Mouse (Mus musculus): ENCODE results near the gene Ireb2. TPM values are rescaled to one million over a fixed set of nuclear protein-coding genes. Genes with fewer than 3 reads are reported as not detected.
"Not testable (repeated sequence)": the region's sequence is repeated elsewhere in the genome, so short reads cannot be mapped to it uniquely, and the experiment has no call there.

Ireb2 gene
- 10 to 100 TPM; 20.1 to 23.1 TPM for polyA plus RNA-seq (2017; shearing (Covaris generic))

- ATAC-seq = peak; percentile 96
Measured at GRCm38 (mm10) chr9:54863363-54864281, at the start of gene Ireb2. Gene Ireb2, plus strand, starts transcription at chr9:54863789.

GRCm38 (mm10) chr9:54816508-54817201 is 46.9 kb upstream of the Ireb2 start:
- ATAC-seq = no peak

- no peak for ATAC-seq
Measured at GRCm38 (mm10) chr9:54821442-54822100, 42.0 kb upstream of the Ireb2 start.

DNA sequence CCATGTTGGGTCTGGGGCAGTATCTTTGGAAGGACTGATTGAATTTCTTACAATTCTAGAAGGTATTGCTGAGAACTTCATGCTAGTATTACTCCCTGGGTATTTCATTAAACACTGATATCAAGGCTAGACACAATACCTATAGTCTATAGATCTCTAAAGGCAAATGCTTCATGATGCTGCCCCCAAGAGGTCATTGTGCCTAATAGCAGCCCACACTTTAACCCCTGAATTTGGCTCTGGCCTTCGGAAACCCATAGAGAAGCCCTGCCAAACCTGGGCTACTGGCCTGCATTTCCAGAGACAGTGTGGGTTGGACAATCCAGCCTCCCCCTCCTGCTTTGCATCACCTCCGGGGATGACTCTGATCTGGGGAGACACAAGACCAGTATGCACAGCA is 33.8 kb upstream of the Ireb2 start:
- ATAC-seq = no peak

DNA sequence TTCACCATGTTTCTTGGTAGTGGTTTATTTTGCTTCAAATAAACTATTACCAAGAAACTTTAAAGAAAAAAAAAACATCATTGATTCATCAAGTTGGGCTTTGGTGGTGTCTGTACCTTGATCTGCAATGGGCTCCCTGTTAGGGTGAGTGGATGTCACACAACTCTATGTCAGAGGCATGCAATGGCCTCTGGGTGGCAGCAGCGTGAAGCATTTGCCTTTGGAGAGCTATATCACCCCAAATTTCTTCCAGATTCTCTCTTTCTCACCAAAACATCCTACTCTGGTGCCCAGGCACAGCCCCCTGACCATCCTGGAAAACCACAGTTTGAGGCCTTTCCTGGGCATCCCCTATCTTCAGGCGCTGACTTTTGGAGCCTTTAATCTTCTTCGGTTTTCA is 33.0 kb upstream of the Ireb2 start:
- peak; percentile 34 for ATAC-seq

GRCm38 (mm10) chr9:54833831-54834230 is 29.8 kb upstream of the Ireb2 start:
- no peak for ATAC-seq

GRCm38 (mm10) chr9:54835951-54836717 is 27.5 kb upstream of the Ireb2 start:
- ATAC-seq = not testable (repeated sequence)

- no peak for ATAC-seq
Measured at GRCm38 (mm10) chr9:54837835-54838234, 25.8 kb upstream of the Ireb2 start.

- ATAC-seq = no peak
Measured at GRCm38 (mm10) chr9:54840145-54840544, 23.4 kb upstream of the Ireb2 start.

- no peak for ATAC-seq
Measured at GRCm38 (mm10) chr9:54842311-54842710, 21.3 kb upstream of the Ireb2 start.

- peak; percentile 54 for ATAC-seq
Measured at GRCm38 (mm10) chr9:54843887-54844286, 19.7 kb upstream of the Ireb2 start.

DNA sequence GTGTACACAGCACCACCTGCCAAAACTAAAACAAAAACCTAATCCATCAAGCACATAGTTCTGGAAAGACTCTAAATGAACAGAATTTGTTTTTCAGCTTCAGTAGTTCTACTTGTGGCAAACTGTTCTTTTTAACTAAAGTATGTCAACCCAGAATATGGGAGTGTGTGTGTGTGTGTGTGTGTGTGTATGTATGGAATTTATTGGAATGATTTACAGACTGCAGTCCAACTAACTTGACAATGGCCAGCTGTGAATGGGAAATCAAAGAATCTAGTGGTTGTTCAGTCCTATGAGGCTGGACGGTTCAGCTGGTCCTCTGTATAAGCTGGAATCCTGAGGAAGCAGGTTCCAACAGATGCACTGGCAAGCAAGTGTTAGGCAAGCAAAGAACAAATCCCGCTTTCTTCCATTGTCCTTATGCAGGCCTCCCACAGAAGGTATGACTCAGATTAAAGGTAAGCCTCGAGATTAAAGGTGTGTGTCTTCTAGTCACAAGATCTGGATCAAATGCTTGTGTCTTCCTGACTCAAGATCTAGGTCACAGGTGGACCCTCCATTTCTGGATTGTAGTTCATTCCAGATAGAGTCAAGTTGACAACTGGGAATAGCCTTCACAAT is 18.9 kb upstream of the Ireb2 start:
- ATAC-seq = no peak

- no peak for ATAC-seq
Measured at GRCm38 (mm10) chr9:54848203-54848602, 15.4 kb upstream of the Ireb2 start.

GRCm38 (mm10) chr9:54853036-54853435 is 10.6 kb upstream of the Ireb2 start:
- not testable (repeated sequence) for ATAC-seq

- no peak for ATAC-seq
Measured at GRCm38 (mm10) chr9:54853619-54854018, 10.0 kb upstream of the Ireb2 start.

GRCm38 (mm10) chr9:54855638-54856037 is 8.0 kb upstream of the Ireb2 start:
- ATAC-seq = no peak

GRCm38 (mm10) chr9:54856121-54856520 is 7.5 kb upstream of the Ireb2 start:
- no peak for ATAC-seq

GRCm38 (mm10) chr9:54857474-54857873 is 6.1 kb upstream of the Ireb2 start:
- ATAC-seq = no peak

- no peak for ATAC-seq
Measured at GRCm38 (mm10) chr9:54860526-54860925, 3.1 kb upstream of the Ireb2 start.

DNA sequence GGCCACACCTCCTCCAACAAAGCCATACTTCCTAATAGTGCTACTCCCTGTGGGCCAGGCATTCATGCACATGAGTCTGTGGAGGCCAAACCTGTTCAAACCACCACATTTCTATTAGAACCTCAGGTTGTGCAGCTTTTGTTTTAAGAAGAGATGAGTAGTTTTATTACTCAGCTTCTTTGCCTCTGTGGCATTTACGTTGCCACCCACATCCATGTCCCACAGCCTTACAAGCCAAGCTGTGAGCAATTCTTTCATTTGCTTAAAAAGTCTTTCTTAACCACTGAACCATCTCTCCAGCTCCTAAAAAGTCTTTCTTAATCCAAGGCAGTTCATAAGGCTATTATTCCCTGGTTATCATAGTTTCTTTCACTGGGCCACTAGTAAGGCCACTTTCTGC is 15.2 kb downstream of the Ireb2 start:
- no peak for ATAC-seq

DNA sequence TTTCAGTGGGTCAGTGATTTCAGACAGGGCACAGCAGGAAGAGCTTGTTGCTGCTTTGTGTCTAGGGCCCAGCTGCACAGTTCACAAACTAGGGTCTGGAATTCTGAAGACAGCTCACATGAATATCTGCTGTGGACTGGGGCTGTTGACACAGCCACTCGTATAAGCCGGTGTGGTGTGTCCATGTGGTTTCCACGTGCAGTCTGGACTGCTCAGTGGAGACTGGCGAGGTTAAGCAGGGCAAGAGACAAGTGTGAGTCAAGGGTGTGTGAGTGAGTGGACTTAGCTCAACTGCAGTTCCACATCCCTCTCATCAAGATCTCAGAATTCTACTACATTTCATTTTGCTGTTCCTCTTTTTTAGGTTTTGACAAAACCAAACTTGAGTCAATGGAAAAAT is 28.5 kb downstream of the Ireb2 start:
- ATAC-seq = no peak

GRCm38 (mm10) chr9:54897097-54897496 is 33.5 kb downstream of the Ireb2 start:
- ATAC-seq = no peak

All from CD4-positive, CD25-positive, alpha-beta regulatory T cell, adult 4 months (primary cell).